Comparison of ENCODE assay signal across 19 mouse cellular contexts in genomic region chr10:70455886-70456305, GRCm38 (mm10). TPM values are rescaled to one million over a fixed set of nuclear protein-coding genes. Genes with fewer than 3 reads are reported as not detected.
DNase-seq lines count a peak whose midpoint lies in the region; TF ChIP-seq lines count a peak whose summit lies in the region.
"Had no signal": no experiment of that assay in that cellular context is flagged by ENCODE, and none has a peak within 500 bp of the region (broad histone marks: within the 10 kb centered on the region; RNA-seq: fewer than 3 reads in every experiment).

No protein-coding gene starts in this region.

- no peak for TF ChIP-seq CTCF in left cerebral cortex, adult 2 months (IDR thresholded peaks at IDR 0.05)

- intact Hi-C loops in left cerebral cortex, adult 2 months (cut with DNase I): loop anchor here (1.0 to 2.0 kb wide), 3 partner anchors 59 to 84 kb away; no protein-coding TSS in a partner anchor

- no peak overlapping the region for H3K4me3 ChIP-seq in left cerebral cortex, adult 2 months
- H3K4me3 ChIP-seq: embryonic facial prominence, embryonic 12.5 days; heart, embryonic 10.5 days; hindbrain, embryonic 13.5 days; intestine, embryonic 15.5 days; kidney, embryonic 15.5 days; liver, embryonic 15.5 days had no signal

- peak; percentile 61 for DNase-seq in layer of hippocampus, adult 9-11 months
- no peak for DNase-seq in layer of hippocampus, postnatal 14 days (ENCODE audit: low spot score in 2 of 2)
- DNase-seq in right cerebral cortex, adult 2 months (ENCODE audit: low spot score in 2 of 2): peak; percentile 65 to 71
- DNase-seq in right cerebral cortex, postnatal 4 days: no peak
- peak; percentile 44 to 55 for DNase-seq in left cerebral cortex, adult 2 months (ENCODE audit: extremely low spot score in 1 of 2, low spot score in 2 of 2)
- peak; percentile 84 for DNase-seq in telencephalon, adult 2 months (ENCODE audit: low read depth, low spot score)
- DNase-seq in heart, adult 11 months: no peak
- no peak for DNase-seq in adrenal gland, adult 2 months
- DNase-seq: gastrocnemius, postnatal 36 days; heart, postnatal 10 days; thymus, adult 18-20 months had no signal

- peak overlapping the region; percentile 63; the same call in 1 of the 2 replicates for H3K27ac ChIP-seq in left cerebral cortex, adult 2 months
- H3K27ac ChIP-seq: embryonic facial prominence, embryonic 12.5 days; heart, embryonic 10.5 days; hindbrain, embryonic 13.5 days; intestine, embryonic 15.5 days; kidney, embryonic 15.5 days; liver, embryonic 15.5 days had no signal

RNA-seq across cellular contexts. Expression of gene Fam13c, which starts 15.6 kb away (rescaled TPM):
- 10 to 100 TPM; 70.0 to 73.6 TPM for total RNA-seq in layer of hippocampus, postnatal 14 days (2021)
- total RNA-seq in left cerebral cortex, adult 2 months (2021): 10 to 100 TPM; 56.5 to 69.2 TPM
- 10 to 100 TPM; 12.8 to 27.5 TPM for total RNA-seq in adrenal gland, adult 2 months (2021)
- 5.7 and 6.0 TPM in 2 replicates for polyA plus RNA-seq in adrenal gland, adult 2 months (2012; rRNA removed)
- total RNA-seq: common myeloid progenitor, adult 5-6 weeks; megakaryocyte progenitor cell, adult 5-6 weeks had no signal

Comparison
In these comparisons a context has a peak if more than half of its experiments do, and no peak if none do; other contexts are left out.
1. DNase-seq: peak in layer of hippocampus, adult 9-11 months (single experiment), right cerebral cortex, adult 2 months (2 of 2), left cerebral cortex, adult 2 months (2 of 2) and telencephalon, adult 2 months (single experiment); none in layer of hippocampus, postnatal 14 days (0 of 2), right cerebral cortex, postnatal 4 days (single experiment), heart, adult 11 months (single experiment) and adrenal gland, adult 2 months (single experiment).